Comparison of ENCODE assay signal across 9 mouse cellular contexts in the genomic region with DNA sequence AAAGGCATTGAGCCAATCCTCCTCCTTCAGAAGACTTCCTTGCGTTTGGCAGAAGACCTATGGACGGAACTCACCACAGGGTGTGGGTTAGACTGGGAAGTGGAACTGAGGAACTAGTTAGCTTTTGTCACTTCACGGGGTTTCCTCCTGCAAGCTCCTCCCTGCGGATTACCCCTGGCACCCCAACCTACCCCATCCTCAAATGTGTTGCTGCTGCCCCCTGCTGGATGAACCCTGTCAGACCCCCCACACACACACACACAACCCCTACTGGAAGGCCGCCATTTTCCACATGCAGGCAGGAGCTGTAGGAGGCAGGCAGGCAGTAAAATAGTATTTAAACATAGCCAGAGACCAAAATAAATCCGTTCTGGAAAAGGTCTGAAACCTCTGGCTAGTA. TPM values are rescaled to one million over a fixed set of nuclear protein-coding genes. Genes with fewer than 3 reads are reported as not detected.
DNase-seq lines count a peak whose midpoint lies in the region; ATAC-seq and TF ChIP-seq lines count a peak whose summit lies in the region.
"Had no signal": no experiment of that assay in that cellular context is flagged by ENCODE, and none has a peak within 500 bp of the region (broad histone marks: within the 10 kb centered on the region; RNA-seq: fewer than 3 reads in every experiment).

No protein-coding gene starts in this region.

- ATAC-seq in common myeloid progenitor, adult 5-6 weeks (replicated peaks; ENCODE audit: low read depth, poor library complexity, severe bottlenecking): peak; percentile 93
- ATAC-seq in liver, embryonic 15.5 days (ENCODE audit: insufficient read depth): peak; percentile 37; the same call in 1 of the 2 replicates

- no peaks in the 10 kb centered on the region for H3K36me3 ChIP-seq in liver, embryonic 15.5 days (replicated peaks)

- no peak for TF ChIP-seq POLR2A in cerebellum, adult 2 months (IDR thresholded peaks at IDR 0.05; ENCODE audit: borderline replicate concordance, insufficient read depth, low read length)

- H3K4me1 ChIP-seq in cerebellum, adult 2 months (ENCODE audit: control insufficient read depth, insufficient read depth, low read length): no peaks in the 10 kb centered on the region
- H3K4me1 ChIP-seq in liver, embryonic 15.5 days (replicated peaks): no peaks in the 10 kb centered on the region

- no peak overlapping the region for H3K4me2 ChIP-seq in liver, embryonic 15.5 days

- DNase-seq in cerebellum, adult 2 months: peak; percentile 31 to 39
- DNase-seq in cerebellum, adult 11 months: no peak
- peak; percentile 80 for DNase-seq in R1 (ENCODE audit: low read depth, low spot score)
- peak; percentile 45 to 75 for DNase-seq in kidney, adult 8-10 months
- peak; percentile 71 for DNase-seq in skeletal muscle tissue, adult 2 months (ENCODE audit: low read depth, low spot score)
- no peak for DNase-seq in embryo, embryonic 10.5 days (ENCODE audit: low spot score)

- H3K27me3 ChIP-seq in cerebellum, adult 2 months (ENCODE audit: control insufficient read depth, insufficient read depth, low read length): no peaks in the 10 kb centered on the region
- no peaks in the 10 kb centered on the region for H3K27me3 ChIP-seq in liver, embryonic 15.5 days

- WGBS in cerebellum, adult 2 months: 69% methylated on average over 6 of the region's 6 CpGs
- WGBS in liver, embryonic 15.5 days (ENCODE audit: insufficient replicate concordance): 34% methylated on average over 6 of the region's 6 CpGs

- H3K4me3 ChIP-seq in cerebellum, adult 2 months (replicated peaks; ENCODE audit: insufficient read depth, low read depth, low read length): no peak overlapping the region
- H3K4me3 ChIP-seq in liver, embryonic 15.5 days (replicated peaks): no peak overlapping the region

- peak; percentile 31; the same call in 1 of the 2 replicates for TF ChIP-seq CTCF in cerebellum, adult 2 months (IDR thresholded peaks at IDR 0.05; ENCODE audit: borderline replicate concordance, insufficient read depth, low read depth, low read length)

- no peaks in the 10 kb centered on the region for H3K9me3 ChIP-seq in liver, embryonic 15.5 days (replicated peaks)

- no peak overlapping the region for H3K27ac ChIP-seq in cerebellum, adult 2 months (ENCODE audit: insufficient read depth, low read length)
- 0 out of 2 replicates have a peak overlapping the region, but pooled peaks have one; percentile 3 for H3K27ac ChIP-seq in liver, embryonic 15.5 days (replicated peaks)

- H3K9ac ChIP-seq in liver, embryonic 15.5 days: no peak overlapping the region

RNA-seq across cellular contexts. Expression of a gene that starts 23.1 kb away (rescaled TPM):
- not detected in 2 replicates for polyA plus RNA-seq in cerebellum, adult 2 months (2012; rRNA removed)
- 95.7 and 103 TPM in 2 replicates for total RNA-seq in common myeloid progenitor, adult 5-6 weeks (2017)
- 1.3 and 1.5 TPM in 2 replicates for polyA plus RNA-seq in liver, embryonic 15.5 days (2015; fragmentation: Nextera tagmentation; extraction: Ambion mirVana)
- polyA plus RNA-seq: intestine, embryonic 14.5 days had no signal

RNA-seq across cellular contexts. Expression of a gene that starts 37.3 kb away (rescaled TPM):
- polyA plus RNA-seq in cerebellum, adult 2 months (2012; rRNA removed): 4.1 and 4.8 TPM in 2 replicates
- 84.7 and 98.7 TPM in 2 replicates for total RNA-seq in common myeloid progenitor, adult 5-6 weeks (2017)
- polyA plus RNA-seq in liver, embryonic 15.5 days (2015; fragmentation: Nextera tagmentation; extraction: Ambion mirVana): 24.1 and 24.5 TPM in 2 replicates

RNA-seq across cellular contexts. Expression of a gene that starts 44.3 kb away (rescaled TPM):
- 29.6 and 30.8 TPM in 2 replicates for polyA plus RNA-seq in cerebellum, adult 2 months (2012; rRNA removed)
- 18.6 and 33.2 TPM in 2 replicates for total RNA-seq in common myeloid progenitor, adult 5-6 weeks (2017)
- 4.9 and 6.3 TPM in 2 replicates for polyA plus RNA-seq in liver, embryonic 15.5 days (2015; fragmentation: Nextera tagmentation; extraction: Ambion mirVana)

RNA-seq across cellular contexts. Expression of a gene that starts 44.3 kb away (rescaled TPM):
- 10.8 and 11.1 TPM in 2 replicates for polyA plus RNA-seq in cerebellum, adult 2 months (2012; rRNA removed)
- total RNA-seq in common myeloid progenitor, adult 5-6 weeks (2017): 14.7 and 17.1 TPM in 2 replicates
- 10.3 and 11.1 TPM in 2 replicates for polyA plus RNA-seq in liver, embryonic 15.5 days (2015; fragmentation: Nextera tagmentation; extraction: Ambion mirVana)

Comparison
In these comparisons a context has a peak if more than half of its experiments do, and no peak if none do; other contexts are left out.
1. DNase-seq: peak in cerebellum, adult 2 months (2 of 2), R1 (single experiment), kidney, adult 8-10 months (2 of 2) and skeletal muscle tissue, adult 2 months (single experiment); none in cerebellum, adult 11 months (single experiment) and embryo, embryonic 10.5 days (single experiment).